Mouse (Mus musculus) large intestine, adult 2 months (tissue): ENCODE measurements at regions not wholly inside any gene's neighbourhood (a gene's known extent, or its start where the extent isn't known, plus 50 kb on each side); places are given as distances from the start of the nearest gene placed in this dataset.
"Not testable (repeated sequence)": the region's sequence is repeated elsewhere in the genome, so short reads cannot be mapped to it uniquely, and the experiment has no call there.

ENCODE experiments used
- DNase-seq: peaks from one replicate; pipeline ENCODE4 v3.0.0-alpha.2; 2012; ENCODE audit warnings: low read depth, low spot score
- WGBS: fragments of 180-500 bp; shearing (Covaris S2); methylation state at CpG from one replicate; pipeline ENCODE4 v1.1.7; 2018; 5-methylcytosine and 5-hydroxymethylcytosine counted together

- WGBS: 30% methylated on average over 17 of the region's 17 CpGs
- no peak for DNase-seq
Measured at GRCm38 (mm10) chr11:113147535-113148197, 365.6 kb downstream of the Sox9 start.

- no peak for DNase-seq
- 31% methylated on average over 9 of the region's 9 CpGs for WGBS
Measured at GRCm38 (mm10) chr11:113148198-113148537, 366.1 kb downstream of the Sox9 start.

- 86% methylated on average over 6 of the region's 6 CpGs for WGBS
- no peak for DNase-seq
Measured at GRCm38 (mm10) chr11:113155515-113155914, 373.5 kb downstream of the Sox9 start.

- no peak for DNase-seq
- WGBS: 55% methylated on average over 3 of the region's 3 CpGs
Measured at GRCm38 (mm10) chr11:113163941-113164340, 381.9 kb downstream of the Sox9 start.

- WGBS: 68% methylated on average over 10 of the region's 10 CpGs
- no peak for DNase-seq
Measured at GRCm38 (mm10) chr11:113164510-113164909, 382.5 kb downstream of the Sox9 start.

- WGBS: 7% methylated on average over 23 of the region's 23 CpGs
- no peak for DNase-seq
Measured at GRCm38 (mm10) chr11:113165069-113165795, 383.2 kb downstream of the Sox9 start.

- 37% methylated on average over 4 of the region's 4 CpGs for WGBS
Measured at GRCm38 (mm10) chr11:113166517-113166916, 384.5 kb downstream of the Sox9 start.

GRCm38 (mm10) chr11:113172497-113173140 lies 390.6 kb downstream of the Sox9 start:
- DNase-seq: peak; percentile 77
- 14% methylated on average over 16 of the region's 16 CpGs for WGBS

More at GRCm38 (mm10) chr11:113166517-113166916, 384.5 kb downstream of the Sox9 start:
- no peak for DNase-seq

- whole genome bisulfite sequencing: 39% methylated on average over 12 of the region's 12 CpGs
- DNase-seq: not testable (repeated sequence)
Measured at GRCm38 (mm10) chr11:113173317-113173716, 391.3 kb downstream of the Sox9 start.

- DNase-seq: no peak
- WGBS: 37% methylated on average over 5 of the region's 5 CpGs
Measured at GRCm38 (mm10) chr11:113174011-113174507, 392.0 kb downstream of the Sox9 start.

- WGBS: 21% methylated on average over 6 of the region's 6 CpGs
Measured at GRCm38 (mm10) chr11:113175323-113175722, 393.3 kb downstream of the Sox9 start.

GRCm38 (mm10) chr11:113176183-113176582 lies 394.2 kb downstream of the Sox9 start:
- 9% methylated on average over 7 of the region's 7 CpGs for WGBS

More at GRCm38 (mm10) chr11:113175323-113175722, 393.3 kb downstream of the Sox9 start:
- DNase-seq: no peak

GRCm38 (mm10) chr11:113178375-113178774 lies 396.4 kb downstream of the Sox9 start:
- WGBS: 53% methylated on average over 7 of the region's 7 CpGs

More at GRCm38 (mm10) chr11:113176183-113176582, 394.2 kb downstream of the Sox9 start:
- no peak for DNase-seq

GRCm38 (mm10) chr11:113180008-113180407 lies 398.0 kb downstream of the Sox9 start:
- WGBS: 28% methylated on average over 14 of the region's 14 CpGs
- no peak for DNase-seq

More at GRCm38 (mm10) chr11:113178375-113178774, 396.4 kb downstream of the Sox9 start:
- no peak for DNase-seq

GRCm38 (mm10) chr11:113182083-113182861 lies 400.2 kb downstream of the Sox9 start:
- DNase-seq: no peak
- 54% methylated on average over 13 of the region's 13 CpGs for WGBS

- no peak for DNase-seq
- 56% methylated on average over 5 of the region's 5 CpGs for WGBS
Measured at GRCm38 (mm10) chr11:113183556-113183955, 401.5 kb downstream of the Sox9 start.

- DNase-seq: no peak
- WGBS: 27% methylated on average over 9 of the region's 9 CpGs
Measured at GRCm38 (mm10) chr11:113184095-113184494, 402.1 kb downstream of the Sox9 start.

GRCm38 (mm10) chr11:113187407-113187806 lies 405.4 kb downstream of the Sox9 start:
- 40% methylated on average over 8 of the region's 8 CpGs for WGBS
- DNase-seq: no peak

- WGBS: 64% methylated on average over 4 of the region's 4 CpGs
- DNase-seq: no peak
Measured at GRCm38 (mm10) chr11:113188263-113188920, 406.4 kb downstream of the Sox9 start.
